Mouse (Mus musculus) ES-E14 (cell line): Measurements from ENCODE around the gene Kansl3.

Experiments
- HCFC1 ChIP-seq: IDR thresholded peaks from 2 replicates; pipeline ENCODE4 v1.6.1; 2012; ENCODE audit warnings: low read length, inconsistent platforms, borderline replicate concordance; ENCODE audit not compliant: insufficient read depth
- MAFK ChIP-seq: IDR thresholded peaks from 2 replicates; pipeline ENCODE4 v1.6.1; 2014; ENCODE audit warnings: mild to moderate bottlenecking, low read depth, low read length, inconsistent platforms; ENCODE audit not compliant: insufficient read depth
- ZC3H11A ChIP-seq: IDR thresholded peaks from 2 replicates; pipeline ENCODE4 v1.6.1; 2012; ENCODE audit warnings: low read depth, mild to moderate bottlenecking, inconsistent platforms, low read length, borderline replicate concordance

DNA sequence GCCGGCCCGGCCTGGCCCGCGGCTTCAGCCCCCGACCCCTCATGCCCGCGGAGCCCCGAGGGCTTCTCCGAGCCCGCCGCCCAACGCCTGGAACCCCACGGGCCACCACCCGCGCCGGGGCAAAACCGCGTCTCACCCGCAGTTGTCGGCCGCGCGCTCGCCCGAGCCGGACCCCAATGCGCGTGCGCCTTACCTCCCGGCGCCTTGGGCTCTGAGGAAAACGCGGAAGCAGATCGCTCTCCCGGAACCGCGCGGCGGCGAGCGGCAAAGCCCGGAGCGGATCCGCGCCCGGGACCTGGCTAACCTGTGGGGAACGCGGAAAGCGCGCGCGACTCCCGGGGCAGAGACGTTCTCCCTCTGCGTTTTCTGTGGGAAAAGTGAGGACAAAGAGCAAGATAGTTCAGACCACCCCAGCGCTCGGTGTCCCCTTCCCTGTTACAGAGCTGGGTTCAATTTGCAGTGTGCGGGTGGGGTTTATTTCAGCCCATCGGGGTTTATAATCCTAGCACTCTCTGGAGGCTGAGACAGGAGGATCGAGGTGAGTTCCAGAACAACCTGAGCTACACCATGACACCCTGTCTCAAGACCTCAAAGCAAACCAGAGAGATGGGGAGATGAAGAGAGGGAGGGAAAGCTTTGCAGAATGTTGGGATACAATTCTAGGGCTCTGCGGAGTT, at the start of gene Kansl3:
- TF ChIP-seq HCFC1 = peak; percentile 70
- TF ChIP-seq MAFK = no peak
- no peak for TF ChIP-seq ZC3H11A
